Mouse (Mus musculus) cerebellum, postnatal 10 days (tissue): Measurements from ENCODE around the gene Chd8.
"Not testable (repeated sequence)": the region's sequence is repeated elsewhere in the genome, so short reads cannot be mapped to it uniquely, and the experiment has no call there.

ENCODE experiments used
- DNase-seq, 2 experiments: peaks; one replicate each; pipeline ENCODE4 v3.0.0; 2021; ENCODE audit warnings: mixed read lengths in 2 of 2

Chd8 gene

GRCm38 (mm10) chr14:52257484-52258213 is at the start of gene Chd8:
Gene Chd8, minus strand, starts transcription at chr14:52257780.
- peak; percentile 99 for DNase-seq

GRCm38 (mm10) chr14:52306100-52306499 is 48.5 kb upstream of the Chd8 start:
- no peak for DNase-seq

- peak; percentile 93 to 95 for DNase-seq
These were observed 47.2 kb upstream of the Chd8 start, which contains the start of gene Mettl3 for GRCm38 (mm10) chr14:52304644-52305271. Gene Mettl3, minus strand, starts transcription at chr14:52305128.

GRCm38 (mm10) chr14:52303517-52303916 is 45.9 kb upstream of the Chd8 start:
- not testable (repeated sequence) for DNase-seq

- peak in 1 of 2 experiments; percentile 56 for DNase-seq
These were observed 38.1 kb upstream of the Chd8 start for GRCm38 (mm10) chr14:52295558-52296264.

GRCm38 (mm10) chr14:52284191-52284590 is 26.6 kb upstream of the Chd8 start:
- no peak for DNase-seq

- no peak for DNase-seq
These were observed 26.0 kb upstream of the Chd8 start for GRCm38 (mm10) chr14:52283629-52284028.

GRCm38 (mm10) chr14:52279747-52280120 is 22.2 kb upstream of the Chd8 start:
- no peak for DNase-seq

GRCm38 (mm10) chr14:52278932-52279746 is 21.6 kb upstream of the Chd8 start, which contains the start of the genes Tox4 and Rab2b:
Gene Tox4, plus strand, starts transcription at chr14:52279146.
Gene Rab2b, minus strand, starts transcription at chr14:52279545.
- DNase-seq = peak; percentile 99

GRCm38 (mm10) chr14:52277210-52277609 is 19.6 kb upstream of the Chd8 start:
- DNase-seq = no peak

GRCm38 (mm10) chr14:52272781-52273180 is 15.2 kb upstream of the Chd8 start:
- DNase-seq = no peak

GRCm38 (mm10) chr14:52256311-52257175 is 1.0 kb downstream of the Chd8 start:
- peak; percentile 11 to 17 for DNase-seq

GRCm38 (mm10) chr14:52246129-52246528 is 11.5 kb downstream of the Chd8 start:
- no peak for DNase-seq

GRCm38 (mm10) chr14:52244690-52245042 is 12.9 kb downstream of the Chd8 start:
- DNase-seq = no peak

GRCm38 (mm10) chr14:52244041-52244689 is 13.4 kb downstream of the Chd8 start:
- DNase-seq = peak; percentile 99 to 100

GRCm38 (mm10) chr14:52236216-52236615 is 21.4 kb downstream of the Chd8 start:
- no peak for DNase-seq

- DNase-seq = peak; percentile 9 to 23
These were observed 22.4 kb downstream of the Chd8 start for GRCm38 (mm10) chr14:52235165-52235564.

GRCm38 (mm10) chr14:52232249-52232648 is 25.3 kb downstream of the Chd8 start:
- DNase-seq = no peak

- no peak for DNase-seq
These were observed 31.6 kb downstream of the Chd8 start for GRCm38 (mm10) chr14:52225972-52226371.

GRCm38 (mm10) chr14:52217261-52217660 is 40.3 kb downstream of the Chd8 start:
- DNase-seq = no peak

- DNase-seq = no peak
These were observed 58.2 kb downstream of the Chd8 start for GRCm38 (mm10) chr14:52199412-52199811.
